Mouse (Mus musculus): Measurements from ENCODE around the gene Gm10642.

The Gm10642 gene

DNA sequence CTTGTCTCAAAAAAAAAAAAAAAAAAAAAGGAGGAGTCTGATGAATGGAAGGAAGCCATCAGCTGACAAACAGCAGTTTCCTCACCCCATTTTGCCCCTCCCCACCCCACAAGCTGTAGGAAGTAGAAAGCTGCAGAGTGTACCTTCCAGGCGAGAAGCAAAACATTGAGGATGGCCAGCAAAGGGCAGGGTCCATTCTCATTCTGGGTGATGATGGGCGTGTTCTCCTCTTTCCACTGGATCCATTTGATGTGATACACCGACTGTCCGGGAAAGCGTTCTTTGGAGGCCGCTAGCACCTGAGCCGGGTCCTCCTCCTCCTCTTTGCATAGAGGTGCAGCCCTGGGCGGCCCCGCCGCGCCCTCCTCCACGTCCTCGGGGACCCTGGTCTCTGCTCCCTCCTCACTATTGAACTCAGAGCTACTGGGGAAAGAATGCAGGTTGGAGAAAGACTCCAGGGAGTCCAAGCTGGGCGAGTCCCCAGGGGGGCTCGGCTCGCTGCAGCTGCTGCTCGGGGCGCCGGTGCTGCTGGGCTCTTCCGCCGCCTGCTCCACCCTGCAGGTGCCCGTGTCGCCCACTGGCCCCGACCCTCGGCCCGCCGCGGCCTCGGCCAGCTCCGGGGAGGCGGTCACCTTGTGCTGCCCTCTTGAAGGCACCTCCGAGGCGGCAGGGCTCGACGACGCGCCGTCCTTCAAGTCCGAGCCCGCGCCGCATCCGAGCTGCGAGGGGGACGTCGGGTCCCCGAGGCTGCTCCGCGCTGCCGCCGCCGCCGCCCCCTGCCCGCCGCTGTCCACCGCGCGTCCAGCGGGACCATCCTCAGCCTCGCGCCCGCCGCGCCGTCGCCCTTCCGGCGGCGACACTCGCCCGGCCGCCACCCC lies at the start of gene Gm10642:
TSS of gene Gm10642 (plus strand) at position 122 of the 878 bp plus-strand sequence.
- CTCF ChIA-PET = interaction anchor here in 3 of 4 experiments (0.6 to 1.4 kb wide), 7 partner anchors 9 to 532 kb away, joined by 3 to 4 read pairs (median 3); no protein-coding TSS in a partner anchor
- POLR2A ChIA-PET = interaction anchor here in 3 of 4 experiments (0.6 to 1.5 kb wide), 10 partner anchors 8 to 598 kb away, joined by 3 to 4 read pairs (median 3); partner anchors contain the start of gene Sltm (in 2 of the 3)

DNA sequence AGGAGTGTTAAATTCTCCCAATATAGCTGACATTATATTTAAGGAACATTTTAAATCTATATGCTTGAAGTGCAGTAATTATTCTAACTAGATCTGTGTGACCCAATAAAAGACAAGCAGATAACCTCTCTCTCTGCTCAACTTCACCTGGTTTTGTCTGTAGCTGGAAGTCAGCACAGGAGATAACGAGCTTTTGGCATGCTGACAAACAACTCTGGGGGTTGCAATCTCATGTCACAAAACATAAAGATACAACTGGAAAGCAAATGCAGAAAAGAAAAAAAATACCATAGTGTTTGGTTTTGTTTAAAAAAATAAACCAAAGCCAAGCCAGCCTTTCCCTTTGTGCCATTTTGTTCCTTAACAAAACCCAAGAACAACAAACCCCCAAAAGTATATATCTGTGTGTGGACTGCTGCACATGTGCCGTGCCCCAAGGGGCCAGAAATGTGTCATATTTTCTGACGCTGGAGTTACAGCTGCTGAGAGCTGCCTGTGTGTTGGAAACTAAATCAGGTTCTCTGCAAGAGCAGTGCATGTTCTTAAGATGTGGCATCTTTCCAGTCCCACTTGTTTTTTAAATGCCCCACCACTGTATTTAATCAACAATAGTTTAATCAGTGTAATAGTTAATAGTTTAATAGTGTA lies 44.9 kb upstream of the Gm10642 start:
- POLR2A ChIA-PET = interaction anchor here in 2 of 4 experiments (0.5 to 1.0 kb wide), 2 partner anchors 19 to 313 kb away, joined by 4 read pairs; no protein-coding TSS in a partner anchor
- CTCF ChIA-PET = interaction anchor here in 1 of 4 experiments (0.6 kb wide), 1 partner anchor 516 kb away, joined by 3 read pairs; no protein-coding TSS in a partner anchor

DNA sequence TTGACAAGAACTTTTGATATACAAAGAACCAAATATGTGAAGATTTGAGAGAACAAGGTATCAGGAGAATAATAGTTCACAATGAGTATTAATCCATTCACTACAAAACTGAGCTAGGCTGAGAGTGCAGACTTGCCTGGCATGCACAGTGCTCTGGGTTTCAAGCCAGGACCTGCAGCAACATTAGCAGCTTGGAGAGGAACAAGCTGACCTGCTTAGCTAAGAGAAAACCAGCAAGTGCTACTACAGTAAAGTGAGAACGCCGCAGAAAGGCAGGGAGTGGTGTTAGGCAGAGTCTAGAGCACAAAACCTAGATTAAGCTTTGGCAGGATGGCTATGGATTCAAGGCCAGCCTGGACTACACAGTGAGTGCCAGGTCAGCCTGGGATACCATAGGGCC lies 26.3 kb upstream of the Gm10642 start:
- ChIA-PET CTCF (no interaction called here), POLR2A (interaction anchor here in 1 of 4 experiments (0.5 to 1.1 kb wide), 2 partner anchors 60 to 185 kb away, joined by 3 to 4 read pairs; no protein-coding TSS in a partner anchor)

DNA sequence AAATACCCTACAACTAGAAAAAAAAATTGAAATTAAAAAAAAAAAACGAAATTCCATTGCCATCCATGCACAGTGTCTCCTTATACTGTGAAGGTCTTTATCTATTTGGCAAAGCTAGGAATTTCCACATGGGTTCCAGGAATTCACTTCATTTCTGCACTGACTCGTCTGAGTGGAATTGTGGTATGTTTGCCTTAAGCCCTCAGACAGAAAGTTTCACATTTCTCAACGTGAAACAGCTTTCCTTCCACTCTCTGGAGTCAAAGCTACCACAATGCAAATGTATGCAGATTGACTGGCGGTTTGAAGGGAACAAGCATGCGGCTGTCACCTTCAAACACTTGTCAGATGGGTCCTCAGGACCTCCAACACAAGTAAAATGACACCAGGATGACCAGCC lies 24.4 kb upstream of the Gm10642 start:
- CTCF ChIA-PET = interaction anchor here in 1 of 4 experiments (0.6 kb wide), 1 partner anchor 113 kb away, joined by 3 read pairs; no protein-coding TSS in a partner anchor
- POLR2A ChIA-PET = interaction anchor here in 2 of 4 experiments (0.7 kb wide), 2 partner anchors 13 to 293 kb away, joined by 3 read pairs; no protein-coding TSS in a partner anchor

DNA sequence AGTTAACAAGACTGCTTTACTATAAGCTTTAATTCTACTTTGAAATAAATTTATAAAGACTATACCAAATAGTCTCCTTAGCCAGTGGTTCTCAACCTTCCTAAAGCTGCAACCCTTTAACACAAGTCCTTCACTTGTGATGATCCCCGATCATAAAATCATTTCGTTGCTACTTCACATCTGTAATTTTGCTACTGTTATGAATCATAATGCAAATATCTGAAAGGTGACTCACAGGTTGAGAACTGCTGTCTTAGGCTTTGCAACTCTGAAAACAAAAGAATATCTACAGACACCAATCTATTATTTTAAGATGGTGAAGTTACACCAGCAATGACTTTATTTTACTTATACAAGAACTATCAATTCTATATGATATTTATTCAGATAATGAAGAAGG lies 19.3 kb upstream of the Gm10642 start:
- CTCF ChIA-PET = no interaction called here

DNA sequence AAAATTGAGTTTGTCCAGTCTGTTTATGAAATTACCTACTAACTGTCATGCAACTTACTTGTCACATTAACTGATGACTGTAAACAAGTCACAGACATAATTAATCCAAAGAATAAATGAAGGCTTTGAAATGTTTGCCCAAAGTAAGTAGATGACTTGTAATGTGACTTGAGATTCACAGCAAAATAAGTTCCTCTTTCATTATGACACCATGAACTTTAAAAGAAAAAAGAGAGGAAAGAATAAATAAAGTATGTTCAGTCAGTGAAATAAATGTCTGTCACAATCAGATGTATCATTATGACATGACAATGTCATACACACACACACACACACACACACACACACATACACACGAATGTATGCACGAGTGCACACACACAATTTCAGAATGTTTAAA lies 5.8 kb upstream of the Gm10642 start:
- ChIA-PET CTCF (no interaction called here), POLR2A (no interaction called here)

More for the DNA sequence above, 19.3 kb upstream of the Gm10642 start:
- POLR2A ChIA-PET = no interaction called here

DNA sequence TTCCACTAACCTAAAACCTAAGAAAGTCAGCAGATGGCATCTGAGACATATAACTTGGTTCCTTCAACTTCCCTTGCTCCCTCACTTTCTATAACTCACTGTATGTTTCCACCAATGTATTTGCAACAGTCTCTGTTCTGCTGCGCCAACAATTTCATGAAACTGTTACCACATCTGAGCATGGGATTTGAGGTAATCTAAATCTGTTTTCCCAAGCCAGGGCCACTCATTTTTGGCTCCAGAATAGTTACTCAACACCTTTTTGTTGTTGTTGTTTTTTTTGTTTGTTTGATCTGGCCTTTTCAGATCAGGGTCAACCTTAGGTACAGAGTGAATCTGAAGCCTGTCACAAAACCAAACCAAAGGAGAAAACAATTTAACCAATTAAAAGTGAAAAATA lies 5.1 kb upstream of the Gm10642 start:
- ChIA-PET POLR2A (no interaction called here), CTCF (no interaction called here)

DNA sequence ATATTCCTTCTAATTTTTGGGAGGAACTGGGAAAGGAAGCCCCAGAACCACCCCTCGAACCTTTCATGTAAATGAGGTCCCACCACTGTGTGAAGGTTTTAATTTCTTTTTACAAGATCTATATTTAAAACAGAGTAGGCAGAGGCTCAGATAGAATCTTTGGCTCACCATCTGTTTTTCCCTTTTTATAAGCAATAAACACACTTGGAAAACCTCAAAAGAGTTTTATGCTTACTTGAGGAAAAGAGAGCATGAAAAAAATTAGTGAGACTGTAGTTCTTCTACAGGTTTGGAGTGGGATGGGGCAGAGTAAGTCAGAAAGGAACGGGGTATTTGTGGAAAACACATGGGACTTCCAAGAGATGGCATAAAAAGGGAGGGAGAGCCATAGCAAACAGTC lies 3.8 kb upstream of the Gm10642 start:
- POLR2A ChIA-PET = no interaction called here
- CTCF ChIA-PET = no interaction called here

DNA sequence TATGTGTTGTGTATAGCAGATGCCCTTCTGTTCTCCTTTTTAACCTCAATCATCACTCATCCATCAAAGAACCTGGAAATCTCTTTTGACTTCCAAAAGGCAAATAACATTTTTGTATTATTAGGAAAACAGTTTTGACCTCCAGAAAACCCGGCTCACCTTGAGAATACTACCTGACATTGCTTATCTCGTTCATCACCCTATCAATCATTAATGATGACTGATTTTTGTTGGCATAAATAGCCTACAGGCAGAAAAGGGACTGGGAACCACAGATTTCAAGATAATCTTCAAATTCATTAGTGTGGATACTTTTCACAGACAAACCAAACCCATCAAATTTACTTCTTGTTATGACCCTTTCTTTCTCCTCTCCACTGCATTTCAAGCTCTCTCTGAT lies 2.2 kb upstream of the Gm10642 start:
- POLR2A ChIA-PET = interaction anchor here in 1 of 4 experiments (0.7 kb wide), 3 partner anchors 66 to 298 kb away, joined by 3 read pairs; no protein-coding TSS in a partner anchor
- CTCF ChIA-PET = no interaction called here

DNA sequence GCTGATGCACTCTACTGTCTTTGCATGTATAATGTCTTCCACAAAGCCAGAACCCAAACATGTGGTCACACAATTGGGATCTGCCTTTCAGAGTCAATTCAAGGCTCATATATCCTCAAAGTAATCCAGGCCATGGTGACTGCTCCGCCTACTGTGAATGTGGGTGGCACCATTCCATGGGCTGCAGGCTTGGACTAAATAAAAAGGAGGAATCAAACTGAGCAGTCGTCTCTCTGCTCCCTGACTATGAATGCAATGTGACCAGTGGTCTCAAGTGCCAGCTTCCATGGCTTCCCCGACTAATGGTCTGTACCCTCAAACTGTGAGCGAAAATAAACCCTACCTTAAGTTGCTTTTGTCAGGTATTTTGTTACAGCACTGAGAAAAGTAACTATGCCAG lies 1.6 kb upstream of the Gm10642 start:
- POLR2A ChIA-PET = interaction anchor here in 2 of 4 experiments (0.6 kb wide), 2 partner anchors 42 to 551 kb away, joined by 3 to 5 read pairs; no protein-coding TSS in a partner anchor
- CTCF ChIA-PET = no interaction called here

DNA sequence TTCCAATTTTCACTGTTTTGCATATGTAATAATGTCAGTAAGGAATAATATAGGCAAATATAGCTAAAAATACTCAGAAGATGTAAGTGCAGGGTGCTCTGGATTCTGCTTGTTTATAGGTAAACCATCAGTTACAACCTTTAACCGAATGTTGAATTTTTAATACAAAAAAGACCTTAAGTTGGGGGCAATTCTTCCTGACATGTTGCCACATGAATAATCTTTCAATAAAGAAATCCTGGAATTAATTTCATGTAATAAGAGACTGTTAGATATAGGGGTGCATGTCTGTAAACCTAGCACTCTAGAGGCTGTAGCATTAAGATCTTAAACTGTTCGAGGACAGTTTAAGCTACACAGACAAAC lies 304 bp upstream of the Gm10642 start:
- CTCF ChIA-PET = interaction anchor here in 3 of 4 experiments (0.6 to 1.4 kb wide), 6 partner anchors 10 to 533 kb away, joined by 3 to 4 read pairs (median 4); no protein-coding TSS in a partner anchor
- POLR2A ChIA-PET = interaction anchor here in 2 of 4 experiments (1.2 to 1.4 kb wide), 3 partner anchors 9 to 572 kb away, joined by 3 read pairs; no protein-coding TSS in a partner anchor

DNA sequence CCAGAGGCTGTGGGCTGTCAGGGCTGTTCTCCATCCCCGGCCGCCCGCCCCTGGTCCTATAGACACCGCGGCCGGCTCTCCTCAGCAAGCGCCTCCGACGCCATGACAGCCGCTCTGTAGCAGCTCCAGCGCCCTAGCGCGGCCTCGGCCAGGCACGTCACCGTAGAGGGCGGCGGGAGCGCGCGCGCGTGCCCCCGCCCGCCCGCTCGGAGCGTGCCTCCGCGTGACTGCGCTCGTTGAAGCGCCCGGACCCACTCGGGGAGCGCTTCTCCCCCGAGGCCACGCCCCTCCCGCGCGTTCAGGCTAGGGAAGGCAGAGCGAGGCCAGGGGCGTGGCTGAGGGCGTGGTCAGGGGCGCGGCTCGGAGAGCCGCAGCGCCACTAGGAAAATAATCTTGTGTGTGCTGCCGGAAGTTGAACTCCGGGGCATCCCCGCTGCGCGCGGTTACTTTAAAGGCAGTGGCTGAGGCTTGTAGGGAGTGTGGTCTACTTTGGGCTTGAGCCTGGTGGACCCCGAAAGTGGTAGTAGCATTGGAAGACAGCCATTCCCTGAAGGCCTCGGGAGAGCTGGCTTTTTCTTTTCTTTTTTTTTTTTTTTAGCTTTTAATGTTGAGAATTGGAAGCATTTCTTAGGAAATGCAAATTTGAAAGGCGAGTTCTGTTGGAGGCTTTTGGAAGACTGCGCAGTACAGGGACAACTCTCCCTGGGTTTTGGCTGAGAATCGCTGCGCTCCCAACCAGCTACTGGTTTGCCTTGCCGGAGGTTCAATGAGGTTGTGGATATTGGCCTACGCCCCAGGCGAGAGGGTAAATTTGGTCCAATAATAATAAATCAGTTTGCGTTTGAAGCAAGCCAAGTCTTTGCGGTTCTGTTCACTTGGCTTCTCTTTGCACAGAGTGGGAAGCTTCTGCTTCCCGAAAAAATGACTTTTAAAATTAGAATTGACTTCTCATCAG lies 1.2 kb downstream of the Gm10642 start, which contains the start of gene Mindy2:
TSS of gene Mindy2 (minus strand) at position 162 of the 955 bp plus-strand sequence.
- ChIA-PET POLR2A (interaction anchor here (0.6 to 1.5 kb wide), 20 partner anchors 12 to 1533 kb away, joined by 3 to 7 read pairs (median 3); partner anchors contain the start of genes Sltm (in 2 of the 4) and Adam10 (in 1 of the 4)), CTCF (interaction anchor here in 3 of 4 experiments (0.5 to 1.4 kb wide), 8 partner anchors 8 to 958 kb away, joined by 3 to 6 read pairs (median 4); no protein-coding TSS in a partner anchor)

DNA sequence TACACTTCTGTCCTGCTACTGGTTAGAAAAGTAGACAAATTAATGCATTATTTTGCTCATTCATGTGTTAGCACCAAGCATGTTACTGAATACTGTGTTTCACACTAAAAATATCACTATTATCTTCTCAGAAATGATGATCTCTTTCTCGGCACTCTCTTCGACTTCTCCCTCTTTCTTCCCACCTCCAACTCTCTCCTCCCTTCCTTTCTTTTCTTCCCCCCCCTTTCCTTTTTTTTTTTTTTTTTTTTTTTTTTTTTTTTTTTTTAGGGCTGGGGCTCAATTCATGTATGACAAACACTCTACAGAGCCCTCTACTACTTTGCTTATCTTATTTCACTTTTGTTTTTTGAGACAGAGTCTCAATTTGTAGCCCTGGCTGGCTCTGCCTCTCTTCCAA lies 2.2 kb downstream of the Gm10642 start:
- POLR2A ChIA-PET = interaction anchor here in 1 of 4 experiments (0.7 kb wide), 1 partner anchor 163 kb away, joined by 3 read pairs; no protein-coding TSS in a partner anchor

DNA sequence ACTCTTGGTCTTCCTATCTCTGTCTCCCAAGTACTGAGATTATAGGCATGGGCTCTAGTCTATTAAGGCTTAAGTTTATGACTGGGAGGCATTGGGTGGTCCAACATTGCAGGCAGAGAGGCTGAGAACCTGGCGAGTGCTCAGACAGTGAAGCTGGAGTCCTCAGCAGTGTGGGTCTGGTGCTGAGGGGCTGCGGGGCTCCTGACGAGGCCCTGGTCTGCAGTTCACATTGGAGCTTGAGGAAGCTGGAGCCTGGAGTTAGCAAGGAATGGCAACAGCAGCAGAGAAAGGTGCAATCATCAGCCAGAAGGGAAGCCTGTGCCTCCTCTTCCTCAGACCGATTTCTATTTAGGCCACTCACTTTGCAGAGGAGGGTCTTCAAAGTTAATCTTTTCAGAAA lies 8.8 kb downstream of the Gm10642 start:
- ChIA-PET CTCF (interaction anchor here in 1 of 4 experiments (0.7 to 2.2 kb wide), 2 partner anchors 9 to 58 kb away, joined by 4 read pairs; partner anchors contain the start of genes Gm10642 and Mindy2), POLR2A (interaction anchor here in 2 of 4 experiments (0.7 to 1.3 kb wide), 4 partner anchors 9 to 261 kb away, joined by 3 to 4 read pairs (median 3); partner anchors contain the start of gene Gm10642 (in 1 of the 2))

More for the DNA sequence above, 2.2 kb downstream of the Gm10642 start:
- CTCF ChIA-PET = no interaction called here

DNA sequence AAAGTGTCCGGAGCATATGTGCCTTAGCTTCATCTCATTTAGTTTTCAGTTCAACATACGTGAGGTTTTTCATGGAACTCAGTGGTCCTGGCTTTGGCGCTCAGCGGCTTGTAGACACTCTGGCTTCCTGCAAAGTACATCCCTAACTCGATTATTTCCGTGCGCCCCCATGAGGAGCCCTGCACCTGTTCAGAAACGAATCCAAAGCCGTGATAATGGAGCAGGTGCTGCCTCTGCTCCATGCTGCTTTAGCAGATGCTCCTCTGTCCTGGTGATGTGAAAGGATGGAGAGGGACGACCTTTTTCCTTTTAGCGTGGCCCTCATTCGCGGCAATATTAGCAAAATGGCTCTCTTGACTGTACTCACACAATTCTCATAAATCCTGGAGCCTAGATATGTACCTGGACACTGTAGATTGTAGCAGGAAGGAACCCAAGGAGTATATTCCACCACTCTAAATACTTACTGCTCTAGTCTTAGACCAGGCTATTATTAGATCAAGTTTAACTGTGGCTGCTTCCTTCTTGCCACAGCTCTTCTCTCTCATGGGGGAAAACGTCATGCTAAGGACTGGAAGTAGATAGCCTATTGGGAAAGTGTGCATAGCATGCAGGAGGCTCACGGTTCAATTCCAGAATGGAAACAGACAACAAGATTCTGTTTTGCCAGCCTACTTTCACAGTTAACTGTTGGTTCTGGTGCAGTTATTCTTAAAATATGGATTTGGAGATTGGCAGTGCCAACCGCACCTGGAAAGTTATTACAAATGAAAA lies 9.5 kb downstream of the Gm10642 start:
- ChIA-PET POLR2A (interaction anchor here in 2 of 4 experiments (0.7 to 1.3 kb wide), 3 partner anchors 10 to 130 kb away, joined by 3 to 4 read pairs (median 3); partner anchors contain the start of gene Gm10642 (in 1 of the 2)), CTCF (interaction anchor here in 1 of 4 experiments (0.7 to 2.2 kb wide), 2 partner anchors 9 to 59 kb away, joined by 4 read pairs; partner anchors contain the start of genes Gm10642 and Mindy2)

DNA sequence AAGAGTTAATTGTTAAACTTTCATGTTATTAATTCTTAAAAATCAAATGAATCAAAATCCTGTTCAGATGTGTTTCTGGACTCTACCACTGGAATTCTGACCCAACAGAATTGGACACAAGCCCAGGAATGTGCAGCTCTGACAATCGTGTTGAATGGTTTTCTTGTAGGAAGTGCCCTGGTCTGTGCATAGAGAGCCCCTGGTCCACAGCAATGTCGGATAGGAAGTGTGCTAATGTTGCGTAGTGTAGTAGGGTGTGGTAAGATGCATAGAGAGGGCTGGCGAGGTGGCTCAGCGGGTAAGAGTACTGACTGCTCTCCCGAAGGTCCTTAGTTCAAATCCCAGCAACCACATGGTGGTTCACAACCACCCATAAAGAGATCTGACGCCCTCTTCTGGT lies 10.8 kb downstream of the Gm10642 start:
- ChIA-PET CTCF (interaction anchor here in 1 of 4 experiments (1.0 kb wide), 1 partner anchor 11 kb away, joined by 3 read pairs; the partner anchor contains the start of gene Gm10642), POLR2A (no interaction called here)

DNA sequence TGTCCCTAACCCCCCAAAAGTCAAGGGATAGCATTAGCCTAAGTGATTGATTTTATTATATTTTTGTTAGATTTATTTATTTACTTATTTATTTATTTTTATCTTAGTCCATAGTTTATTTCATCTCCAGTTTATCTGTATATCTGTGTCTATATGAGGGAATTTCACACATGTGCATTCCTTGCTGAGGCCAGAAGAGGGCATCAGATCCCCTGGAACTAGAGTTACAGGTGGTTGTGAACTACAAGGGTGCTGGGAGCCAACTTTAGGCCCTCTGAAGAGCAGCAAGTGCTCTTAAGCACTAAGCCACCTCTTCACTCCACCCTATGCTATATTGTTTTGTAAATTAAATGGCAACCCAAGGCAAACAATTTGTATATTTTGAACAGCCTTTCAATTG lies 12.0 kb downstream of the Gm10642 start:
- CTCF ChIA-PET = no interaction called here
- POLR2A ChIA-PET = no interaction called here

Data from embryonic stem cell, embryonic (primary cell).